Mouse (Mus musculus): ENCODE measurements around the gene Plekhh3. TPM values are rescaled to one million over a fixed set of nuclear protein-coding genes. Genes with fewer than 3 reads are reported as not detected.
A peak's percentile ranks its signal among the peaks of the same experiment; 100 is the strongest.

Plekhh3 gene
- total and polyA plus RNA-seq, 3 experiments, result 1.5 to 3.8 (median 2.6) TPM

DNA sequence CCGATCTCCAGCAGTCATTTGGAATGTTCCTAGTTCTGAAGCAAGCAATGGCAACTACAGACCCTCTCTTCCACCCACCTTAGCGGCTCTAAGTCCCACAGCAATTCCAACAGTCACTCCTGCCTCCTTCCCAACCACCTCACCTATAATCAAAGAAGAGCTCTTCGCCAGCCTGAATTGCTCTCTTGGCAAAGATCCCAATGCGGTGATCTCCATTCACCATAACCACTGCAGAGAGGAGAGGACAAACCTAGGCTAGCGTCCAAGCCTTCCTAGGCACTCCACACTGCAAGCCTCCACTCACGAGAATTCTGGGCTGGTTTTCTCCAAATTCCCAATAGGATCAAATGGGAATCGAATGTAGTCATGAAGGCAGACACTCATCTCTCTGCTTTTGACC lies 21.9 kb upstream of the Plekhh3 start:
- Histone ChIP-seq H3K9me3 (replicated peaks) (no peaks in the 10 kb centered on the region), H3K36me3 (replicated peaks) (peaks cover 67% of the 10 kb centered on the region), H3K4me1 (ENCODE audit: insufficient read depth, low read depth, low read length) (peaks cover 39% of the 10 kb centered on the region), H3K27me3 (ENCODE audit: insufficient read depth, low read length) (no peaks in the 10 kb centered on the region), H3K4me3 (ENCODE audit: low read depth, low read length) (no peak overlapping the region)
- ATAC-seq (ENCODE audit: extremely low read depth, insufficient number of reproducible peaks, low FRiP score, poor library complexity, severe bottlenecking) (no peak), DNase-seq (ENCODE audit: low spot score) (no peak)
- TF ChIP-seq TAL1 (conservative IDR thresholded peaks at IDR 0.05; ENCODE audit: low read depth, low read length) (no peak), CTCF (IDR thresholded peaks at IDR 0.05; ENCODE audit: low read depth, low read length) (no peak), GATA1 (IDR thresholded peaks at IDR 0.05; ENCODE audit: borderline replicate concordance, low read length) (no peak), POLR2AphosphoS5 (IDR thresholded peaks at IDR 0.05; ENCODE audit: insufficient replicate concordance, low read depth, low read length) (no peak), GATA2 (IDR thresholded peaks at IDR 0.05; ENCODE audit: borderline replicate concordance, low read depth, low read length) (no peak)

DNA sequence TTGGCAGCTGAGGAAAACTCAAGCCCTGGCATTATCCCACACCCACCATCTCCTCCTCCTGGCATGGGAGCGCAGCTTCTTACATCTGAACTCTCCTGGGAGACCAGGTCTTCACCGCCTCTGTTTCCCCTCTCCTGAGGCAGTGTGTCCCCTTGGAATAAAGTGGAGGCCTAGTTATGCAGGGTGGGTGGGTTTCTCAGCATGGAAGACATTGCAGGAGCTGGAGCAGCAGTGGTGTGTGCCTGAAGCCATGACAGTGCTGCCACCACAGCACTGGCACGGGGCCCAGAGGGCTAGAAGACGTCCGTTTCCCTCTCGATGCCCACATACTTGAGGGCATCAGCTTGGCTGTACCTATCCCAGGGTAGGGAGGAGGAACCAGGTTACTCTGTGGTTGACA lies 21.5 kb upstream of the Plekhh3 start:
- Histone ChIP-seq H3K36me3 (replicated peaks) (peaks cover 63% of the 10 kb centered on the region), H3K27me3 (ENCODE audit: insufficient read depth, low read length) (no peaks in the 10 kb centered on the region), H3K4me1 (ENCODE audit: insufficient read depth, low read depth, low read length) (peaks cover 41% of the 10 kb centered on the region), H3K4me3 (ENCODE audit: low read depth, low read length) (no peak overlapping the region), H3K9me3 (replicated peaks) (no peaks in the 10 kb centered on the region)
- DNase-seq (ENCODE audit: low spot score) (no peak), ATAC-seq (ENCODE audit: extremely low read depth, insufficient number of reproducible peaks, low FRiP score, poor library complexity, severe bottlenecking) (no peak)
- TF ChIP-seq GATA2 (IDR thresholded peaks at IDR 0.05; ENCODE audit: borderline replicate concordance, low read depth, low read length), result no peak
- TF ChIP-seq GATA1 (IDR thresholded peaks at IDR 0.05; ENCODE audit: borderline replicate concordance, low read length), result no peak
- no peak for TF ChIP-seq POLR2AphosphoS5 (IDR thresholded peaks at IDR 0.05; ENCODE audit: insufficient replicate concordance, low read depth, low read length)
- no peak for TF ChIP-seq TAL1 (conservative IDR thresholded peaks at IDR 0.05; ENCODE audit: low read depth, low read length)

DNA sequence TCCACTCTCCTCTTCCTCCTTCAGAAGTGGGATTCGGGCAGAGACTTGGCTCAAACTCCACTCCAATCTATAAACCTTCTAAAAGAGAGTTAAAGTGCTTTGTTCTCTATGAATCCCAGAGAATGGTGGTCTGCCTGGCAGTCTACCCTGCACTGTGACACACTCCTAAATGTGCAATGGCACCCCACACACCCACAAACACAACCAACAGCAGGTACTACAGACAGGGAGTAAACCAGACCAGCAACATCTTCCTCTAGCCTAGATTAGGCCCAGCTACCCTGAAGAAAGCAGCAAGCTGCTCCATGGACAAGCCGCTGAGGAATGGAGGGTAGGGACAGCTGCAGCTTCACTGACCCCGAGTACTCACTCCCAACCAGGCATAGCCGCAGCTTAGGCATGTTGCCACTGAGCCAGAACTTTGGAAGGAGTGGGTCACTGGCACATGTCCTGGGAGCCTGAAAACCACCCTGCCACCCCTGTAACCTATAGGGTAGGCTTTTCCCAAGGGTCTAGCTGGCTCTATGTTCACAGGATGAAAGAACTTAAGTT lies 20.8 kb upstream of the Plekhh3 start:
- TF ChIP-seq TAL1 (conservative IDR thresholded peaks at IDR 0.05; ENCODE audit: low read depth, low read length), result no peak
- TF ChIP-seq GATA1 (IDR thresholded peaks at IDR 0.05; ENCODE audit: borderline replicate concordance, low read length), result no peak
- no peak for TF ChIP-seq POLR2AphosphoS5 (IDR thresholded peaks at IDR 0.05; ENCODE audit: insufficient replicate concordance, low read depth, low read length)
- TF ChIP-seq CTCF (IDR thresholded peaks at IDR 0.05; ENCODE audit: low read depth, low read length), result no peak
- TF ChIP-seq GATA2 (IDR thresholded peaks at IDR 0.05; ENCODE audit: borderline replicate concordance, low read depth, low read length), result no peak
- Histone ChIP-seq H3K27me3 (ENCODE audit: insufficient read depth, low read length) (no peaks in the 10 kb centered on the region), H3K9me3 (replicated peaks) (no peaks in the 10 kb centered on the region), H3K4me3 (ENCODE audit: low read depth, low read length) (no peak overlapping the region), H3K4me1 (ENCODE audit: insufficient read depth, low read depth, low read length) (peaks cover 41% of the 10 kb centered on the region), H3K36me3 (replicated peaks) (peaks cover 59% of the 10 kb centered on the region)
- ATAC-seq (ENCODE audit: extremely low read depth, insufficient number of reproducible peaks, low FRiP score, poor library complexity, severe bottlenecking) (no peak), DNase-seq (ENCODE audit: low spot score) (no peak)

DNA sequence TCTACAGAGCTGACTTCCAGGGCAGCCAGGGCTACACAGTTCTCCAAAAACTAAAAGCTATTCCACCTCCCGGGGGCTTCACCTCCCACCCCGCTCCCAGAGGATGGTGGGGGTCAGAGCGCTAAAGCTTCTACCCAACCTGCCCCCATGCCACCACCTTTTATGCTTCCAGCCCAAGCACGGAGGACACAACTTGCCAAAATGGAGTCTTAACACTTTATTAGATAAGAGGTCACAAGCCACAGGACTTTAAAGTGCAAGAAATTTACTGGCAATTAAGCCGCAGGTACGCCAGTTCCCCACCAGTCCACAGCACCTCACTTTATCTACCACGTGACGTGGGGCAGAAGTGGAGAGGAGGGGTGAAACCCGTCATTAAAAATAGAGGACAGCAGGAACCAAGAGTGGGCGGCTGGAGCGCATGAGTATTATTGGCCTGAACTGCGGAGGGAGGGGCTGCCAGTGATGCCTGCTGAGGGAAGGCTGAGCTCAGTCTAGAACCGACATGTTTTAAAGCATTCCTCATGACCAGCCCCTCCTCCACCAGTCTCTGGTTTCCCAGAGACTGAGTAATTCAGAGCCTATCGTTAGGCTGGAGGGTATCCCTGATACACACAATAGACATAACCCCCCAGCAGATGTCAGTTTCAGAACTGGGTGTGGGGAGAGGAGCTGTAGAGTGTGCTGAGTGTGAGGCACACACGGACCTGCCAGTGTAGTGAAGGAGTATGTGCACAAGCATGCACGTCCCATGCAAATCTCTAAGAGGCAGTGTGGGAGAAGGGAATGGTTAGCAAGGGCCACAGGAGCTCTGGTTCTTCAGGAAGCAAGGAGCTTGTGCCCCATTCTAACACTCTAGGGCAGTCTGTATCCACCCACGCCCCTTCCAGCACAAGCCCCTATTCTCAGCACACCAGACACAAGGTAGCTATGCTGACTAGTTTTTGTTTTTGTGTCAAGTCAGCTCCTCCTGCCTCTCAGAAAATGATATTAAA lies 20.1 kb upstream of the Plekhh3 start:
- H3K36me3 ChIP-seq (replicated peaks), result peaks cover 51% of the 10 kb centered on the region
- H3K4me3 ChIP-seq (ENCODE audit: low read depth, low read length), result no peak overlapping the region; the same call in 1 of the 2 replicates

DNA sequence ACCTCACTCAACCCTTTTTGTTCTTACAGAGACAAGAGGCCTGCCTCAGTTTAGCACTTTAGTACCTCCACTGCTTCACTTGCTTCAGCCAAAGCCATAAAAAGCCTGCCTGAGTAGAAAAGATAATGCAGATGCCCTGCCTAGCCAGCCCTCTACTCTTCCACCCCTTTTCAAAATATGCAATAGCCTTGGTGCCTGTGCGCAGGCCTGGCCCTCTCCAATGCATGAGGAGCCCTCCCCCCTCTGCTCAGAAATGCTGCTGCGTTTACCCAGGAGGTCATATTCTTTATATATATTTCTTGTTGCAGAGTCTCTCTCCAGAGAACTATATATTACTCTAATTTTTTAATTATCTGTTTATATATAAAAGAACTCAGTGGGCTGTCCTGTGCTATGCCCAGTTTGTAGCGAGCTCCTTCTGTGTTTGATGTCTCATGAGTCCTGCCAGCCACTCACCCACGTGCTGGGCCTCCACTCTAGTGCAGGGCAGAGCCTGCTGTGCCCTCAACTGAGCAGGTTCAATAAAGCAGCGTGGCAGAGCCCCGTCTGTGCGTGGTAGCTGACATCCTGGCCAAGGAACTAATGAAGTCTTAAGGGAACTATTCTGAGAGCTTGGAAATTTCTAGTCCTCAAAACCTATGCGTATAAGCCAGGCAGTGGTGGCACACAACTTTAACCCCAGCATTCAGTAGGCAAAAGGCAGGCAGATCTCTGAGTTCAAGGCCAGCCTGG lies 19.2 kb upstream of the Plekhh3 start:
- Histone ChIP-seq H3K27me3 (ENCODE audit: insufficient read depth, low read length) (no peaks in the 10 kb centered on the region), H3K4me1 (ENCODE audit: insufficient read depth, low read depth, low read length) (peaks cover 37% of the 10 kb centered on the region), H3K9me3 (replicated peaks) (no peaks in the 10 kb centered on the region), H3K4me3 (ENCODE audit: low read depth, low read length) (no peak overlapping the region; the same call in 1 of the 2 replicates), H3K36me3 (replicated peaks) (peaks cover 42% of the 10 kb centered on the region)
- DNase-seq (ENCODE audit: low spot score) (peak; percentile 53), ATAC-seq (ENCODE audit: extremely low read depth, insufficient number of reproducible peaks, low FRiP score, poor library complexity, severe bottlenecking) (peak; percentile 42; the same call in 1 of the 2 replicates)
- no peak for TF ChIP-seq TAL1 (conservative IDR thresholded peaks at IDR 0.05; ENCODE audit: low read depth, low read length)
- TF ChIP-seq POLR2AphosphoS5 (IDR thresholded peaks at IDR 0.05; ENCODE audit: insufficient replicate concordance, low read depth, low read length), result no peak
- no peak for TF ChIP-seq CTCF (IDR thresholded peaks at IDR 0.05; ENCODE audit: low read depth, low read length)
- TF ChIP-seq GATA2 (IDR thresholded peaks at IDR 0.05; ENCODE audit: borderline replicate concordance, low read depth, low read length), result no peak
- TF ChIP-seq GATA1 (IDR thresholded peaks at IDR 0.05; ENCODE audit: borderline replicate concordance, low read length), result no peak

More for the DNA sequence above, 20.1 kb upstream of the Plekhh3 start:
- ATAC-seq (ENCODE audit: extremely low read depth, insufficient number of reproducible peaks, low FRiP score, poor library complexity, severe bottlenecking), result no peak
- no peak for TF ChIP-seq GATA2 (IDR thresholded peaks at IDR 0.05; ENCODE audit: borderline replicate concordance, low read depth, low read length)
- TF ChIP-seq CTCF (IDR thresholded peaks at IDR 0.05; ENCODE audit: low read depth, low read length), result no peak
- TF ChIP-seq POLR2AphosphoS5 (IDR thresholded peaks at IDR 0.05; ENCODE audit: insufficient replicate concordance, low read depth, low read length), result no peak
- no peak for TF ChIP-seq GATA1 (IDR thresholded peaks at IDR 0.05; ENCODE audit: borderline replicate concordance, low read length)
- TF ChIP-seq TAL1 (conservative IDR thresholded peaks at IDR 0.05; ENCODE audit: low read depth, low read length), result no peak
- H3K4me1 ChIP-seq (ENCODE audit: insufficient read depth, low read depth, low read length), result peaks cover 41% of the 10 kb centered on the region
- no peak for DNase-seq (ENCODE audit: low spot score)
- H3K9me3 ChIP-seq (replicated peaks), result no peaks in the 10 kb centered on the region
- no peaks in the 10 kb centered on the region for H3K27me3 ChIP-seq (ENCODE audit: insufficient read depth, low read length)

Measured in G1E (cell line).